Mouse (Mus musculus) neural tube, embryonic 15.5 days (tissue): ENCODE measurements around the gene Plekho1. TPM values are rescaled to one million over a fixed set of nuclear protein-coding genes. Genes with fewer than 3 reads are reported as not detected.
"Not testable (repeated sequence)": the region's sequence is repeated elsewhere in the genome, so short reads cannot be mapped to it uniquely, and the experiment has no call there.

Experiments
- ATAC-seq: fragments of 200-750 bp; cut with Nextera tagmentation; 2 replicates; pipeline ENCODE4 v1.8.0; 2017; ENCODE audit warnings: mild to moderate bottlenecking, moderate TSS enrichment, moderate library complexity; ENCODE audit not compliant: low FRiP score
- H3K27ac ChIP-seq: fragments of 300-500 bp; sonication (generic); replicated peaks from 2 replicates; pipeline ENCODE4 v1.5.1; 2015; ENCODE audit warnings: mild to moderate bottlenecking, inconsistent platforms
- H3K27me3 ChIP-seq: fragments of 300-500 bp; sonication (generic); replicated peaks from 2 replicates; pipeline ENCODE4 v1.6.1; 2015; ENCODE audit warnings: inconsistent platforms
- H3K36me3 ChIP-seq: fragments of 300-500 bp; sonication (generic); 2 replicates; pipeline ENCODE4 v1.6.1; 2015; ENCODE audit warnings: inconsistent platforms
- H3K4me1 ChIP-seq: fragments of 300-500 bp; sonication (generic); 2 replicates; pipeline ENCODE4 v1.6.1; 2015; ENCODE audit warnings: inconsistent platforms
- H3K4me2 ChIP-seq: fragments of 300-500 bp; sonication (generic); 2 replicates; pipeline ENCODE4 v1.6.1; 2015; ENCODE audit warnings: inconsistent platforms, mild to moderate bottlenecking, moderate library complexity
- H3K4me3 ChIP-seq: fragments of 300-500 bp; sonication (generic); replicated peaks from 2 replicates; pipeline ENCODE4 v1.5.1; 2015; ENCODE audit warnings: mild to moderate bottlenecking, inconsistent platforms
- H3K9ac ChIP-seq: fragments of 300-500 bp; sonication (generic); replicated peaks from 2 replicates; pipeline ENCODE4 v1.6.1; 2015; ENCODE audit warnings: mild to moderate bottlenecking, inconsistent platforms
- H3K9me3 ChIP-seq: fragments of 300-500 bp; sonication (generic); replicated peaks from 2 replicates; pipeline ENCODE4 v1.6.1; 2016; ENCODE audit warnings: inconsistent platforms
- WGBS: fragments of 180-500 bp; shearing (Covaris S2); methylation state at CpG from one replicate; pipeline ENCODE4 v1.1.7; 2015; ENCODE audit warnings: mixed read lengths; 5-methylcytosine and 5-hydroxymethylcytosine counted together
- polyA plus RNA-seq: library from polyadenylated mRNA; unstranded; fragments of >200 nt; fragmentation: Nextera tagmentation; extraction: Ambion mirVana; gene quantifications from 2 replicates; pipeline ENCODE4 v1.2.1, GENCODE M21; 2015

The Plekho1 gene
- polyA plus RNA-seq, 1 experiment from 2014 or later: 48.6 TPM

GRCm38 (mm10) chr3:95988969-95989368, 6.8 kb downstream of the Plekho1 start:
- Histone ChIP-seq H3K4me3 (no peak overlapping the region), H3K27ac (peak overlapping the region; percentile 38; the same call in 1 of the 2 replicates), H3K4me1 (peaks cover 47% of the 10 kb centered on the region), H3K9ac (no peak overlapping the region), H3K36me3 (peaks cover 55% of the 10 kb centered on the region), H3K9me3 (no peaks in the 10 kb centered on the region), H3K4me2 (no peak overlapping the region), H3K27me3 (no peaks in the 10 kb centered on the region)
- WGBS: 56% methylated on average over 10 of the region's 10 CpGs
- no peak for ATAC-seq

- Histone ChIP-seq H3K9me3 (no peaks in the 10 kb centered on the region), H3K4me3 (no peak overlapping the region), H3K9ac (no peak overlapping the region), H3K27ac (0 out of 2 replicates have a peak overlapping the region, but pooled peaks have one; percentile 13), H3K4me1 (peaks cover 39% of the 10 kb centered on the region), H3K27me3 (no peaks in the 10 kb centered on the region), H3K4me2 (no peak overlapping the region), H3K36me3 (peaks cover 55% of the 10 kb centered on the region)
- ATAC-seq: no peak
- 100% methylated on average over 1 of the region's 1 CpGs for WGBS
Measured at GRCm38 (mm10) chr3:95988138-95988537, 7.7 kb downstream of the Plekho1 start.

DNA sequence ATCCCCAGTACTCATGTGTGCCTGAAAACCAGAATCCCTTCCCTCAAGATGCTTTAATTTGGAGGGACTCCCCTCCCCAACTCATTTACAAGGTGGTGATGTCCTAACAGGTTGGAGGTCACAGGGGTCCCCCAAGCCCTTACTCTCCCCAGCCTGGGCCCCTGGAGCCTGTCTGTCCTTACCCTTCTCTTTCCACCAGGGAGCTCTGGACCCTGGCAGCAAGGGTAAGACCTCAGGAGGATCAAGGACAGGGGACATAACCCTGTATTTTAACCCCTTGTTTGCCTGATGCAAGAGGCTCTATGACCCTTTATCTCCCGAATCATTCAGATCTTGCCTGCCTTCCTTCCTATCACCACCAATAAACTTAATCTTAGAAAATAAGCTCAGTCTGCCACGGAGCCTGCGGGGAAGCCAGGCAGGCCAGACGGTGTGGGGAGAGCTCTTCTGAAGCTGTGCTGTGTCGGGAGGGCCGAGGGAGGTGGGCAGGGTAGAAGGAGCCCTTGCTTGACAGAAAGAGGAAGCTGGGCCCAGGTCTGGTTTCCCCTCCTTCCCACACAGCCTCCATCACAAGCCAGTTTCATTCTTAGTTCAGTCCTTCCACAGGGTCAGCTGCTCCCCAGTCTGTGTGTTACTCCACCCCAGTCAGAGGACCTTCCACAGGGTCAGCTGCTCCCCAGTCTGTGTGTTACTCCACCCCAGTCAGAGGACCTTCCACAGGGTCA, 8.3 kb downstream of the Plekho1 start:
- no peak for ATAC-seq
- H3K4me2 ChIP-seq: no peak overlapping the region
- peaks cover 33% of the 10 kb centered on the region for H3K4me1 ChIP-seq
- H3K36me3 ChIP-seq: peaks cover 53% of the 10 kb centered on the region
- no peaks in the 10 kb centered on the region for H3K27me3 ChIP-seq
- H3K9ac ChIP-seq: no peak overlapping the region
- no peak overlapping the region for H3K4me3 ChIP-seq
- H3K9me3 ChIP-seq: no peaks in the 10 kb centered on the region
- H3K27ac ChIP-seq: 0 out of 2 replicates have a peak overlapping the region, but pooled peaks have one; percentile 28
- WGBS: 86% methylated on average over 6 of the region's 6 CpGs

DNA sequence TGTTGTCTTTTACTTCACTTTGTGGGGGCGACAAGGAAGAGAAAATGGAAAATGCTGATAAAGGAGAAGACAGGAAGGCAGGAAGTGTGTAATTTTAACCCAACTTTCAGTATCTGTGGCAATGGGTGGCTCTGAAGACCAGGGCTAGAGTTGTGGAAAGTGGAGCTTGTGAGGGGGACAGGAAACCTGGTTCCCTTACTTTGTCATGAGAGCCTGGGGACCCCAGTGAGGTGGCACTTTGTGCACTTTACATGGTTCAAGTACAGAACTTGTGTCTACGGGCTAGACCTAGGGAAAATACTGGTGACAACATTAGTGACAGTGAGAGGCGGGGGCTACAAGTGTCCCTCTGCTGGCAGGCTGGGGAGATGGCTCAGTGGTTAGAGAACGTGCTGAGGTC, 8.8 kb downstream of the Plekho1 start:
- Histone ChIP-seq H3K4me1 (peaks cover 27% of the 10 kb centered on the region), H3K36me3 (peaks cover 48% of the 10 kb centered on the region)
- no peak for ATAC-seq

DNA sequence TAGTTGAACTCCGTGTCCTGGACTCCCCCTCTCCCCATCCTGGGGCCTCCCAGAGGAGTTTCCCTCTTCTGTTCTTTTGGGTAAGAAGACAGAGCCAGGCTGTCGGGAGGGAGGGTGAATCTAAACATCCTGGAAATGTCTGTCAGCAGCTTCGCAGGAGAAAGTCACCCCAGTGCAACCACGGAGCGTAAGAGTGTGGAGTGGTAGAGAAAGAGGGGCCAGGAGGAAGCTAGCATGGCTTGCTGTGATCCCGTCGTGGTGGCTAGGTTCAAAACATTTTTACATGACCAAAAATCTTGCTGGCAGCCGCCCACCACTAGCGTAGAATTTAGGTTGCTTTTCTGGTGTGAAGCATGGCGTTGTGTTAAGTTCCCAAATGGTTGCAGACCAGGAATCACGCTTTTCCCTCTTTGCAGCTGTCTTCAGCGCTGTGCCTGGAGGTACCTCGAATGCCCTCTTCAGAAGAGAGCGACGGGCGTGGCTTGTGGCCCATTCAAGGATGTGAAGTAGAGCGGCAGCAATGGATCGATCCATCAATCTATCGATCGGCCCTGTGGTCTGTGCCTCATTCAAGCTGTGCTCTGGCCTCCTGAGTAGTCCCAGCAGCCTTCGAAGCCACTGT, 9.7 kb downstream of the Plekho1 start:
- no peaks in the 10 kb centered on the region for H3K9me3 ChIP-seq
- peaks cover 40% of the 10 kb centered on the region for H3K36me3 ChIP-seq
- H3K9ac ChIP-seq: peak overlapping the region; percentile 38
- H3K27ac ChIP-seq: peak overlapping the region; percentile 91
- H3K27me3 ChIP-seq: no peaks in the 10 kb centered on the region
- peak overlapping the region; percentile 52 for H3K4me2 ChIP-seq
- H3K4me3 ChIP-seq: peak overlapping the region; percentile 20
- 3% methylated on average over 21 of the region's 21 CpGs for WGBS
- peak; percentile 18; the same call in 1 of the 2 replicates for ATAC-seq
- peaks cover 25% of the 10 kb centered on the region for H3K4me1 ChIP-seq

More for the DNA sequence above, 8.8 kb downstream of the Plekho1 start:
- Histone ChIP-seq H3K4me3 (no peak overlapping the region), H3K27ac (peak overlapping the region; percentile 91), H3K9ac (no peak overlapping the region), H3K4me2 (no peak overlapping the region), H3K27me3 (no peaks in the 10 kb centered on the region), H3K9me3 (no peaks in the 10 kb centered on the region)
- whole genome bisulfite sequencing: 67% methylated on average over 4 of the region's 4 CpGs

- H3K36me3 ChIP-seq: peaks cover 33% of the 10 kb centered on the region
- peak overlapping the region; percentile 38 for H3K9ac ChIP-seq
- H3K9me3 ChIP-seq: no peaks in the 10 kb centered on the region
- H3K4me3 ChIP-seq: peak overlapping the region; percentile 20
- H3K4me2 ChIP-seq: peak overlapping the region; percentile 52
- peak overlapping the region; percentile 91 for H3K27ac ChIP-seq
- peak; percentile 92 for ATAC-seq
- 3% methylated on average over 12 of the region's 12 CpGs for WGBS
- no peaks in the 10 kb centered on the region for H3K27me3 ChIP-seq
- H3K4me1 ChIP-seq: peaks cover 25% of the 10 kb centered on the region
Measured at GRCm38 (mm10) chr3:95985209-95986000, 10.4 kb downstream of the Plekho1 start.

DNA sequence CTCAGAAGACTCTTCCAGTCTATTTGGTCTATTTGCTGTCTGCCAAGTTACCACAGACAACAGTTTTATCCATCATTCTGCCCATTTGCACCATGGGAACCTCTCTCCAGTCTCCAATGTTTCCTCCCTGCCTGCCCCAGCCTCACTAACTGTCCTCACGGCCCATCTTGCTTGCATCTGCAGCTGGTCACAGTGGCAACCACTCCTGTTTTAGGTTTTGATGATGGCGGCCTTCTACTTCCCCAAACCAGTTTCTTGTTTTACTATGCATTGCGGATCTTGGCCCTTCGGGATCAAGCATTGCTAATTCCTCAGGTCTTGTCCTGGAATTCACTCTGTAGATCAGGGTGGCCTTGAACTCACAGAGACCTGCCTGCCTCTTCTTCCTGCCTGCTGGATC, 13.7 kb downstream of the Plekho1 start:
- H3K9me3 ChIP-seq: no peaks in the 10 kb centered on the region
- no peak overlapping the region for H3K4me2 ChIP-seq
- no peak for ATAC-seq
- H3K27ac ChIP-seq: no peak overlapping the region
- H3K27me3 ChIP-seq: no peaks in the 10 kb centered on the region
- H3K9ac ChIP-seq: no peak overlapping the region
- H3K4me3 ChIP-seq: no peak overlapping the region
- peaks cover 3% of the 10 kb centered on the region; the same call in 1 of the 2 replicates for H3K36me3 ChIP-seq
- WGBS: 88% methylated on average over 4 of the region's 4 CpGs
- peaks cover 25% of the 10 kb centered on the region for H3K4me1 ChIP-seq

GRCm38 (mm10) chr3:95980276-95980970, 15.4 kb downstream of the Plekho1 start:
- Histone ChIP-seq H3K4me1 (peaks cover 9% of the 10 kb centered on the region), H3K9me3 (no peaks in the 10 kb centered on the region), H3K4me2 (no peak overlapping the region), H3K27me3 (no peaks in the 10 kb centered on the region), H3K27ac (no peak overlapping the region), H3K4me3 (no peak overlapping the region), H3K36me3 (no peaks in the 10 kb centered on the region), H3K9ac (no peak overlapping the region)
- 85% methylated on average over 12 of the region's 12 CpGs for WGBS
- ATAC-seq: no peak

- no peak overlapping the region for H3K9ac ChIP-seq
- H3K4me3 ChIP-seq: no peak overlapping the region
- no peak overlapping the region for H3K4me2 ChIP-seq
- ATAC-seq: no peak
- no peaks in the 10 kb centered on the region for H3K36me3 ChIP-seq
- no peaks in the 10 kb centered on the region for H3K9me3 ChIP-seq
- 77% methylated on average over 9 of the region's 9 CpGs for WGBS
- no peak overlapping the region for H3K27ac ChIP-seq
- no peaks in the 10 kb centered on the region for H3K27me3 ChIP-seq
- peaks cover 3% of the 10 kb centered on the region for H3K4me1 ChIP-seq
Measured at GRCm38 (mm10) chr3:95978265-95978664, 17.5 kb downstream of the Plekho1 start.

DNA sequence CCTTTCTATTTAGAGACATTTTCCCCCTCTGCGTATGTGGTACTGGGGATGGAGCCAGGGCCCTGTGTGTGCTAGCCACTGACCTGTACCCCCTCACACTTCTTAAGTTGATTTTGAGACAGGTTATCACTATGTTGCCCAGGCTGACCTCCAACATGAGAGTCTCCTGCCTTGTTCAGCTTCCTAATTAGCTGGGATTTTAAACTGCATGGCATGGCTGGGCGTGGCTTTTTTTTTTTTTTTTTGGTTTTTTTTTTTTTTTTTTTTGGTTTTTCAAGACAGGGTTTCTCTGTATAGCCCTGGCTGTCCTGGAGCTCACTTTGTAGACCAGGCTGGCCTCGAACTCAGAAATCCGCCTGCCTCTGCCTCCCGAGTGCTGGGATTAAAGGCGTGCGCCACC, 18.2 kb downstream of the Plekho1 start:
- not testable (repeated sequence) for H3K9ac ChIP-seq, H3K36me3 ChIP-seq, H3K4me3 ChIP-seq, ATAC-seq, H3K27me3 ChIP-seq, H3K27ac ChIP-seq, H3K9me3 ChIP-seq, H3K4me2 ChIP-seq
- peaks cover 10% of the 10 kb centered on the region for H3K4me1 ChIP-seq
- WGBS: 95% methylated on average over 7 of the region's 7 CpGs

DNA sequence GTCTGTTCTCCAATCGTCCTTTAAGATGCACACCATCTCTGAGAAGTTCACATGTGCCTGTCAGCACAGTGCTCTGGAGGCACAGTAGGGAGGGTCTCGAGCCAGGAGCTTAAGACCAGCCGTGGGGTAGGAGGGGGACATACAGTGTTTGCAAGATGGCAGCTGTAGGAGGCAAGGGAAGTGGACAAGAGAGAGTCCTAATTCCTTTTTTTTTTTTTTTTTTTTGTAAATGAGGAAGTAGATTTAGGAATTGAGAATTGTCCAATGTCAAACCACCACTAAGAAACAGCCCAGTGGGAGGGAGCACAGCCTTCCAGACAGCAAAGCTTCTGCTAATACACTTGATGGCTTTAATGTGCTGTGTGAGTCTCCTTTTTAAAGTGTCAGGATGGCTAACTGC, 18.7 kb downstream of the Plekho1 start:
- Histone ChIP-seq H3K4me1 (peaks cover 10% of the 10 kb centered on the region), H3K4me3 (no peak overlapping the region), H3K36me3 (no peaks in the 10 kb centered on the region), H3K27me3 (no peaks in the 10 kb centered on the region), H3K4me2 (no peak overlapping the region), H3K9ac (no peak overlapping the region), H3K9me3 (no peaks in the 10 kb centered on the region), H3K27ac (no peak overlapping the region)
- ATAC-seq: no peak
- 70% methylated on average over 3 of the region's 3 CpGs for WGBS
